Mouse (Mus musculus): Measurements from ENCODE around the gene Gna11.

DNA sequence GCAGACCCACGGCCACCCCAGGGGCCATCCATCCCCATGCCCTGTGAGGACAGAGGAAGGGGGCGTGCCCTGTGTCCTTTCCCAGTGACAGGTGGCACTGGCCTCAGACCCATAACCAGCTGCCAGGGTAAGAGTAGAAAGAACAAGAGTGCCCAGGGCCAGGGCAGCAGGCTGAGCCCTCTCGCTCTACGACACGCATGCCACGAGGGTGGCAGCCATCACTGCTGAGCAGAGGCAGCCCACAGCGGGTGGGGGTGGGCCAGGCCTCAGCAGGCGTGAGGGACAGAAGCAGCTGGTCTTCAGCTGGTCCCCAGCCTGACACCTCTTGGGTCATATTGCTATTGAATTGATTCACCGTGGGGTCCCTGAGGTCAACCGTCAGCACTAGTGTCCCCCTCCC is 58.5 kb downstream of the Gna11 start:
- no peak for TF ChIP-seq CTCF (IDR thresholded peaks at IDR 0.05; ENCODE audit: extremely low read depth, insufficient read depth, insufficient read length, insufficient replicate concordance)
- no peak for TF ChIP-seq POLR2A (IDR thresholded peaks at IDR 0.05; ENCODE audit: low read depth, low read length)
